In genomic region chr8:45858391-45858790, GRCm38 (mm10) we compare ENCODE assay signal across 12 mouse cellular contexts. TPM values are rescaled to one million over a fixed set of nuclear protein-coding genes. Genes with fewer than 3 reads are reported as not detected.
DNase-seq lines count a peak whose midpoint lies in the region; ATAC-seq and TF ChIP-seq lines count a peak whose summit lies in the region.
"Had no signal": no experiment of that assay in that cellular context is flagged by ENCODE, and none has a peak within 500 bp of the region (broad histone marks: within the 10 kb centered on the region; RNA-seq: fewer than 3 reads in every experiment).

No protein-coding gene starts in this region.

- H3K9me3 ChIP-seq in hindbrain, postnatal 0 days (ENCODE audit: low read length) = no peaks in the 10 kb centered on the region
- no peaks in the 10 kb centered on the region for H3K9me3 ChIP-seq in hindbrain, embryonic 16.5 days (ENCODE audit: control insufficient read depth, low read length)
- H3K9me3 ChIP-seq: hindbrain, embryonic 15.5 days; neural tube, embryonic 13.5 days had no signal

- H3K9ac ChIP-seq in hindbrain, postnatal 0 days (replicated peaks; ENCODE audit: low read length) = no peak overlapping the region
- H3K9ac ChIP-seq in hindbrain, embryonic 16.5 days (ENCODE audit: low read depth, low read length) = no peak overlapping the region
- H3K9ac ChIP-seq: hindbrain, embryonic 15.5 days; liver, embryonic 14.5 days; neural tube, embryonic 13.5 days had no signal

- WGBS in hindbrain, postnatal 0 days = 34% methylated on average over 9 of the region's 9 CpGs
- 32% methylated on average over 9 of the region's 9 CpGs for WGBS in hindbrain, embryonic 16.5 days

- H3K27me3 ChIP-seq in hindbrain, postnatal 0 days (ENCODE audit: insufficient read depth, low read length) = no peaks in the 10 kb centered on the region
- no peaks in the 10 kb centered on the region for H3K27me3 ChIP-seq in hindbrain, embryonic 16.5 days (replicated peaks; ENCODE audit: control insufficient read depth, insufficient read depth, low read length)
- H3K27me3 ChIP-seq: hindbrain, embryonic 15.5 days; neural tube, embryonic 13.5 days had no signal

- H3K4me2 ChIP-seq in hindbrain, postnatal 0 days (ENCODE audit: low read depth, low read length) = no peak overlapping the region
- H3K4me2 ChIP-seq in hindbrain, embryonic 16.5 days (ENCODE audit: low read length) = no peak overlapping the region
- H3K4me2 ChIP-seq: hindbrain, embryonic 15.5 days; neural tube, embryonic 13.5 days had no signal

- H3K4me3 ChIP-seq in hindbrain, postnatal 0 days (ENCODE audit: low read length) = no peak overlapping the region
- H3K4me3 ChIP-seq in hindbrain, embryonic 16.5 days (ENCODE audit: low read length) = no peak overlapping the region
- H3K4me3 ChIP-seq: hindbrain, embryonic 15.5 days; neural tube, embryonic 13.5 days had no signal

- no peak for TF ChIP-seq CTCF in hindbrain, postnatal 0 days (IDR thresholded peaks at IDR 0.05; ENCODE audit: low read depth)
- no peak for TF ChIP-seq CTCF in brain, embryonic 14.5 days (IDR thresholded peaks at IDR 0.05; ENCODE audit: borderline replicate concordance, extremely low read depth, insufficient read depth, insufficient read length)

- ATAC-seq in hindbrain, postnatal 0 days = no peak
- no peak; the same call in 1 of the 2 replicates for ATAC-seq in hindbrain, embryonic 16.5 days
- no peak for ATAC-seq in inflammation-experienced regulatory T-cells, adult 6 months

- H3K4me1 ChIP-seq in hindbrain, postnatal 0 days (ENCODE audit: insufficient read depth, low read length) = no peaks in the 10 kb centered on the region
- peaks cover 3% of the 10 kb centered on the region; the same call in 1 of the 2 replicates for H3K4me1 ChIP-seq in hindbrain, embryonic 16.5 days (ENCODE audit: control insufficient read depth, insufficient read depth, low read depth, low read length)
- H3K4me1 ChIP-seq: hindbrain, embryonic 15.5 days had no signal

- DNase-seq in hindbrain, postnatal 0 days (ENCODE audit: low spot score) = peak; percentile 12
- peak; percentile 55 for DNase-seq in brain, embryonic 14.5 days (ENCODE audit: low read depth)
- DNase-seq in kidney, adult 9 months = peak; percentile 22
- peak; percentile 33 for DNase-seq in lung, postnatal 10 days
- no peak for DNase-seq in cerebellum, adult 9-10 months
- no peak for DNase-seq in adipocyte (ENCODE audit: low spot score)
- DNase-seq: gastrocnemius, postnatal 36 days had no signal

- no peak for TF ChIP-seq POLR2A in brain, embryonic 14.5 days (IDR thresholded peaks at IDR 0.05; ENCODE audit: borderline replicate concordance, extremely low read depth, insufficient read depth, insufficient read length, poor library complexity, severe bottlenecking)

- H3K27ac ChIP-seq in hindbrain, postnatal 0 days = no peak overlapping the region
- H3K27ac ChIP-seq in hindbrain, embryonic 16.5 days (ENCODE audit: low read depth, low read length) = no peak overlapping the region
- H3K27ac ChIP-seq: hindbrain, embryonic 15.5 days; liver, embryonic 14.5 days; neural tube, embryonic 13.5 days had no signal

- no peaks in the 10 kb centered on the region for H3K36me3 ChIP-seq in hindbrain, postnatal 0 days (ENCODE audit: insufficient read depth, low read length)
- H3K36me3 ChIP-seq in hindbrain, embryonic 16.5 days (ENCODE audit: control insufficient read depth, insufficient read depth, low read length) = no peaks in the 10 kb centered on the region
- H3K36me3 ChIP-seq: hindbrain, embryonic 15.5 days; neural tube, embryonic 13.5 days had no signal

RNA-seq across cellular contexts. Expression of gene Pdlim3, which starts 26.9 kb away (rescaled TPM):
- 23.6 and 28.8 TPM in 2 replicates for total RNA-seq in hindbrain, postnatal 0 days (2014; rRNA removed)
- 20.8 and 22.3 TPM in 2 replicates for polyA plus RNA-seq in hindbrain, postnatal 0 days (2015; fragmentation: Nextera tagmentation; extraction: Ambion mirVana)
- polyA plus RNA-seq in hindbrain, embryonic 16.5 days (2015; fragmentation: Nextera tagmentation; extraction: Ambion mirVana) = 19.7 and 27.2 TPM in 2 replicates
- polyA plus RNA-seq in brain, embryonic 14.5 days (2012; rRNA removed) = 13.0 and 14.8 TPM in 2 replicates
- not detected for polyA plus RNA-seq in inflammation-experienced regulatory T-cells, adult 6 months (2017; shearing (Covaris generic))

Comparison
In these comparisons a context has a peak if more than half of its experiments do, and no peak if none do; other contexts are left out.
1. DNase-seq: peak in hindbrain, postnatal 0 days (single experiment), brain, embryonic 14.5 days (single experiment), kidney, adult 9 months (single experiment) and lung, postnatal 10 days (single experiment); none in cerebellum, adult 9-10 months (single experiment) and adipocyte (single experiment).
2. RNA of gene Pdlim3, which starts 26.9 kb away (polyA plus RNA-seq): 20.8 to 22.3 TPM in hindbrain, postnatal 0 days, 19.7 to 27.2 TPM in hindbrain, embryonic 16.5 days and 13.0 to 14.8 TPM in brain, embryonic 14.5 days; not detected in inflammation-experienced regulatory T-cells, adult 6 months; every median in the first group is over 10 times any median in the second.